Mouse (Mus musculus): ENCODE results near the gene Fgd2. TPM values are rescaled to one million over a fixed set of nuclear protein-coding genes. Genes with fewer than 3 reads are reported as not detected.

Fgd2 gene
- 14.4 and 22.9 TPM in 2 replicates for polyA plus RNA-seq (2015; fragmentation: Nextera tagmentation; extraction: Ambion mirVana)

DNA sequence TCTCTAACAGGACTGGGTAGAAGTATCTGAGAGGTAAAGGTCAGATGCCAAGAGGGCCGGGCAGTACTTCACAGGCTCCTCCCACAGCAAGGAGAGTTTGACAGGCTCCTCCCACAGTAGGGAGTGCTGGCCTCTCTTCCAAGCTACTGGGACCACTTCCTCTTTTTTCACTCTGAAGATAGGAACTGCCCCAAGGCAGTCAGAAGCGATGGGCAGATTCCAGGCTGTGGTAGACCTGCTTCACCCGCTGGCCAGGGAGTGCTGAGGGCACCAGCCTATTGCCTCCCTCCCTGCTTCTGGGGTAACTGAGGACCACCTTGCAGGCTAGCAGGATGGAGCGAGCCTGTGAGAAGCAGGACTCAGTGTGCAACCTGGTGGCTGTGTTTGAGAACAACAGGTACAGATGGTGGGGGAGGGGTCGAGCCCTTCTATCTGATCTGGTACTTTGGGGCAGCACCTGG lies at the start of gene Fgd2:
Fgd2 (plus strand) TSS at position 154 of the 461 bp plus-strand sequence.

DNA sequence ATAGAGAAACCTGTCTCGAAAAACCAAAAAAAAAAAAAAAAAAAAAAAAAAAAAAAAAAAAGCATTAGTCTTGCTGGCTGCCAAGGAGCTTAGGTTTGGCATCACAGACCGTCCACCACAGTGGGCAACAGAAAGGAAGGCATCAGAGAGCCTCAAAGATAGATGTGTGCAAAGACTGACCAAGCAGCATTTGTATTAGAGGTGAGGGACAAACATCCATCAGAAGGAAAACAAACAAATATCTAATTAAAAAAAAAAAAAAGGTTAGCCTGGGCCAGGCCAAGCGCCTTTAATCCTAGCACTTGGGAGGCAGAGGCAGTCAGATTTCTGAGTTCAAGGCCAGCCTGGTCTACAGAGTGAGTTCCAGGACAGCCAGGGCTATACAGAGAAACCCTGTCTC lies 43.3 kb upstream of the Fgd2 start, which contains the start of gene Pi16:
Pi16 (plus strand) TSS at position 301 of the 400 bp plus-strand sequence.

DNA sequence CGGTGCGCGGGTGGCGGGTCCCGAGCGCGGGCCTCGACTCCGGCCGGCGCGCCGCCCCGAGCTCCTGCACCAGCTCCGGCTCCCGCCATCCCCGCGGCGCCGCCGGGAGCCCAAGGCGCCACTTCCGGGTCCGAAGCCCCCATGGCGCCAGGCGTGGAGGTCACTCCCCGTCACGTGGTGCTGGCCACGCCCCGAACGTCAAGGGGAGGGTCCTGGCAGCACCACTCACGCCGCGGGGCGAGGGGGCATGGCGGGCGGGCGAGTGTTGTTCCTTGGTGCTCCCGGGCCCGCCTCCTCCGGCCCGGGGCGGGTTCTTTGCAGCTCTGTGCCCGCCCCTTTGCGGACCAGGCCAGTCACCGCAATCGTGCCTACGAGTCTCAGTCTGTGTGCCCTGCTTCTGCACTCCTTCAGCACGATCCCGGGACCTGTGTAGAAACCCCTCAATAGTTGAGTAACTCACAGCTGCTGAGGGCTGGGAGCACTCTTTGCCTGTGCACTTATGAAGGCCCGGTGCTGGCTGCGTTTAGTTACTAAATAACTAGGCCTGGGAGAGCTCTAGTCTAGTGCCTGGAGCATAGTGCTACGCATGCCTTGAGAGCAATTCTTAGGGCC lies 13.0 kb upstream of the Fgd2 start, which contains the start of gene Mtch1:
Mtch1 (minus strand) TSS at position 290 of the 612 bp plus-strand sequence.

Other genes with a start within 250 kb of the Fgd2 start
- gene Rab44, start 246.8 kb upstream of the Fgd2 start, polyA plus RNA-seq (2015; fragmentation: Nextera tagmentation; extraction: Ambion mirVana) = 14.4 and 21.6 TPM in 2 replicates
- 0.45 and 1.1 TPM in 2 replicates for gene Cpne5, start 122.7 kb upstream of the Fgd2 start, polyA plus RNA-seq (2015; fragmentation: Nextera tagmentation; extraction: Ambion mirVana)
- gene Ppil1, start 96.7 kb upstream of the Fgd2 start, polyA plus RNA-seq (2015; fragmentation: Nextera tagmentation; extraction: Ambion mirVana) = 85.5 TPM in 2 replicates
- 63.6 and 65.4 TPM in 2 replicates for gene BC004004, start 92.1 kb upstream of the Fgd2 start, polyA plus RNA-seq (2015; fragmentation: Nextera tagmentation; extraction: Ambion mirVana)
- 7.3 and 12.1 TPM in 2 replicates for gene Pi16, start 43.2 kb upstream of the Fgd2 start, polyA plus RNA-seq (2015; fragmentation: Nextera tagmentation; extraction: Ambion mirVana)
- gene Mtch1, start 13.0 kb upstream of the Fgd2 start, polyA plus RNA-seq (2015; fragmentation: Nextera tagmentation; extraction: Ambion mirVana) = 104 and 116 TPM in 2 replicates
- 66.6 and 94.8 TPM in 2 replicates for gene Pim1, start 129.8 kb downstream of the Fgd2 start, polyA plus RNA-seq (2015; fragmentation: Nextera tagmentation; extraction: Ambion mirVana)
- not detected in 2 replicates for gene Gm17657, start 188.7 kb downstream of the Fgd2 start, polyA plus RNA-seq (2015; fragmentation: Nextera tagmentation; extraction: Ambion mirVana)
- 3.4 and 3.8 TPM in 2 replicates for gene Tbc1d22b, start 188.9 kb downstream of the Fgd2 start, polyA plus RNA-seq (2015; fragmentation: Nextera tagmentation; extraction: Ambion mirVana)
- gene Tmem217, start 191.5 kb downstream of the Fgd2 start, polyA plus RNA-seq (2015; fragmentation: Nextera tagmentation; extraction: Ambion mirVana) = 0.20 and 0.51 TPM in 2 replicates